Mouse (Mus musculus) hindlimb bud, embryonic 11.5 days (tissue): ENCODE measurements around the gene 1110008P14Rik.

Source experiments
- DNase-seq: peaks from one replicate; pipeline ENCODE4 v3.0.0-alpha.2; 2012; ENCODE audit warnings: low read depth, low spot score; ENCODE audit errors: extremely low spot score

Gene 1110008P14Rik

DNA sequence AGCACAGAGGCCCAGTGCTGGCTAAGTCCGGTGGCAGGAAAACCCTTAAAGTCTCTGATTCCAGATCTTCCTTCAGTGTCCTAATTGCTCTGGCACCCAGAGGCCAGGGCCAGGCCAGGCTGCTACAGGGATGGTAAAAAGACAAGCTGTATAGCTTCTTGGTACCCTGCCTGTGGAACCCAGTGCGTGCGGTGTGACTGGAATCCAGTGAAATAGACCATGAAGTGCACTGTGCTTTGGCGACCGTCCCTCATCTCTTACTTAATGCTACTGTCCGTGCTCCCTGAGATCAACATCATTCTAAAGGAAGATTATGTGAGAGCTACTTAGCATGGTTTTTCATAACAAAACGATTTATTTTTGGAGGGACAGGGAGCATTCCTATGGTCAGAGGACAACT, 29.7 kb upstream of the 1110008P14Rik start:
- no peak for DNase-seq

DNA sequence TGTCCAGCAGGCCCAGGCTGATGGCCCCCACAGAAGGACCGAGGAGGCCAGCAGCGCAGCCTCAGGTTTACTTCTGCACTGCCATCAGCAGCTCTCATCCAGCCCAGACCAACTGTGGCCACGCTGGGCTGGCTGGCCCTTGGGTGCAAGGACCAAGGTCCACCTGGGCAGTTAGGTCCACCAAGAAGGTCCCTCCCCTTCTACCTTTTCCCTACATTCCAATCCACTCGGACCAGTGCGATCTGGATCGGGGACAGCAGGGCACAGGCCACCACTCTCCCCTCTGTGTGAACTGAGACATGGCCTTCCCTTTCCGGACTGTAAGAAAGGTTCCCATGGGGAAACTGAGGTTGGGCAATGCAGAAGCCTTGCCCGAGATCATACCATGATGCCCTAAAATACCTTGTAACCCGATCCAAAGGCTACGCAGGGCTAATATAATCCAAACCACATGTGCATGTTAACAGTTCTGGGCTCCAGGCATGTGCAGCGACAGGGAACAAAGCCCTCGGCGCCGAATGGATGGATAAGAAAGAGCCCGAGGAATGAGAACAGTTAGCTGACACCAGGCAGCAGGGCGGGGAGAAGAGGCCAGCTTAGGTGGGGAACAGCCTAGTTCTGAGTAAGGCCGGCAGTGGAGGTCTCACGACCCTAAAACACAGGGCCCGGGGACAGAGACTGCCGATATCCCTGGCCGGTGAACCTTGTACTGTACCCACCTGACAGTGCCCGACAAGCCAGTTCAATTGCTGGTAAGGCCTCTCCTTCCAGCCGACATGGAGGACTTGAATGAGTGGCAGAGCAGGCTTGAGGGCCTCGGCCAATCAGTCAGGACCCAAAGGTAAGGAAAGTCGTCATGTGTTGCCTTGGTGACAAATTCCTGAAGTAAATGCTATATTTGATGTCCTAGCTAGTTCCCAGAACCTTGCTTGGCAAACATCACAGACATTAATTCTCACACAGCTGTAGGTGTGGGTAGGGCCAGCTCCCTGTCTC, 27.0 kb upstream of the 1110008P14Rik start:
- DNase-seq = no peak

DNA sequence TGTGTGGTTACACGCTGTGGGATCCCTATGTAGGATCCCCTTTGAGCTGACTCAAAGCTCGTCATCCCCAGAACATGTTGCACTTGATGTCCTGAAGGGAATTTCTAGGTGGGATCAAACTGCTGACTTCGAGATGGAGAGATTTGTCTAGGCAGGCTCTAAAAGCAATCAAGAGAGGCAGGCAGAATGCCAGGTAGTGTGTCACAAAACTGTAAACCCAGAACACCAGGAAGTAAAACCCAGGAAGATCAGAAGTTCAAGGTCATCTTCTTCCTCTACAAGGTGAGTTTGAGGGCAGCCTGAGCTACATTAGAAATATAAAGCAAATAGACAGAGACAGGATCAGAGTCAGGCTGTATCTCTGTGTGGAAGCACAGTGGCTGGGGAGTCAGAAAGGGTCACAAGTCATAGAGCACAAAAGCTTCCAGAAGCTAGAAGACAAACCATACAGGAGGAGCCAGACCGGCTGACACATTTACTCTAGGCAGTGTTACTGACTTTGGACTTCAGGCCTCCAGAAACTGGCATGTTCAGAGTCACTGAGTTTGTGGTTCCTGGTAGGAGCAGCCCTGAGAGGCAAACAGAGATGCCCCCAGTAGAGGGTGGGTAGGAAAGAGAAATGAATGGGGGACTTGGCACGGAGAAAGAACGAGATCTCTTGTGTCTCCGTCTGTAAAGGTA, 25.5 kb upstream of the 1110008P14Rik start:
- no peak for DNase-seq

DNA sequence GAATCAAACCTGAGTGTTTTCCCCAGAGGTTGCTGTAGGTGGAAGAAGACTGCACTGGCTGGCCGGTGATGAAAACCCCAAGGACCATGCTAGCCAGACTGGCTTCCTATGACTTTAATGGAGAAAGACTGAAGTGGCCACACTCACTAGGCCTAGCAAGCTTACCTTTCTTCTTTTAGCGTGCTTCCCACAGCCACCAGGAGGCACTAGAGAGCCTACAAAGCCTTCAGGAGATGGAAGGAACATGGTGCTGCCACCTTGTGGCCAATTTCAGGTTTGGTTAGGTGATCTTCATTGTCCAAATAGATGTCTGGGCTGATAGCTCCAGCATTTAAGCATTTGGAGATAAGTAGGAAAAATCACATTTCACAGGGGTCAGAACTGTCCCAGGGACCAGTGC, 22.9 kb upstream of the 1110008P14Rik start:
- peak; percentile 100 for DNase-seq

DNA sequence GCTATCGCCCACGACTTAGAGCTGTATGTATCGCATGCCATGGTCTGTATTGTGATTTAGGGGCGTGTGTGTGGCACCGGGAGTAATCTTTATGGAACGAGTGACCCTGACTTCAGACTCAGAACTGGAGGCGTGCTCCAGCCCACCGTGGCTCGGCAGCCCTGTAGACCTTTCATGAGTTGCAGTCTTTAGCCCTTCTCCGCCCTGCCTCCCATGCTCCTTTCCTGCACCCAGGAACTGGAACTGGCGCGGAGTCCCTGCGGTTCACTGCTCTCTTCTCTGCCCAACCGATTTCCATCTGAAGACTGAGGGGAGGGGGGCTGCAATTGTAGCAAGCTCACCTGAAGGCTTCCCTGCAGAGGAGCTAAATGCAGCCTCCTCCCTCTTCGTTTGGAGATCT, 15.0 kb upstream of the 1110008P14Rik start:
- DNase-seq = no peak

DNA sequence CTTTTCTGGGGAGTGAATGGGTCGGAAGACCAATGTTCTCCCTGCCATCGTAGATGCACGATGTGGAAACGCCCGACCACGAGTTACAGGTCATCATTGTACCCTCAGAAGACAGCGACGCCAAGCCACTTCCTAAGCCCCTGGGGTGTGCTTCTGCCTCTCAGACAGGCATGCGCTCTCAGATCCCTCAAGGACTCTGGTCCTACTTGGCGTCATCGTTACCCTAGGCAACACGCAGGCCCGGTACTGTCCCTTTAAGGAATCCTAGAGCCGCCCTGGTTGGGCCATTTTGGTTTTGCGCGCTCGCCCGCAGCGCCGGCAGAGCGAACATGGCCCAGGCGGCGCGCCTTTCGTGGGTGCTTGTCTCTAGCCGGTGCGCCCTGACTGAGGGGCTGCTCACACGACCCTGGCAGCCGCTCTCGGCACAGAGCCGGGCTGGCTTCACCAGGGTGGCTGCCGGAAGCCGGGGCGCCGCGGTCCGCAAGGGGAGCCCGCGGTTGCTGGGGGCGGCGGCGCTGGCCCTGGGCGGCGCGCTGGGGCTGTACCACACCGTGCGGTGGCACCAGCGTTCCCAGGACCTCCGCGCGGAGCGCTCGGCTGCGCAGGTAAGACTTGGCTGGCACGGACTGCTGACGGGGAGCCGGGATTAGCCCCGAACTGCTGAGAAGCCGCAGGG, 14.3 kb upstream of the 1110008P14Rik start:
- DNase-seq = peak; percentile 78

DNA sequence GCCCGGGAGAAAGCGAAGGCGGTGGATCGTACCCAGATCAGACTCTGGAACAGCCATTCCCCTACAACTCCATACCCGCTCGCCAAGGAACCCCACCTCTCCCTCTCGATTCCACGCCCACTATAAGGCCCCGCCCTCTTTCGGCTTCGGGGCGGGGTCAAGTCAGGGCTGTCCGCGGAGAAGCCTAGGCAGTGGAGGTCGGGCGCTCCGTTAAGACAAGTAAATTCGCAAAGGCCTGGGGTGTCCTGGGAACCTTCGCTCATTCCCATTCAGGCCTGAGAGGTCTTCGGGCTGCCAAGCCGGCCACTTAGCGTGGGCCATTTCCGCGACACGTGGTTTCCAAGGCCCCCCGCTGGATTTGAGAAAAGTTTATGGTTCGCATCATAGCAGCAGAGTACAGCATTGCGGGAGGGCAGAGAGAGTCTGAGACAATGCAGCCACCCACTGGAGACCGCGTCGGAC, 13.8 kb upstream of the 1110008P14Rik start, which contains the start of gene Ptges2:
Gene Ptges2, plus strand, starts transcription at position 413 of the 462 bp plus-strand sequence.
- DNase-seq = peak; percentile 75

DNA sequence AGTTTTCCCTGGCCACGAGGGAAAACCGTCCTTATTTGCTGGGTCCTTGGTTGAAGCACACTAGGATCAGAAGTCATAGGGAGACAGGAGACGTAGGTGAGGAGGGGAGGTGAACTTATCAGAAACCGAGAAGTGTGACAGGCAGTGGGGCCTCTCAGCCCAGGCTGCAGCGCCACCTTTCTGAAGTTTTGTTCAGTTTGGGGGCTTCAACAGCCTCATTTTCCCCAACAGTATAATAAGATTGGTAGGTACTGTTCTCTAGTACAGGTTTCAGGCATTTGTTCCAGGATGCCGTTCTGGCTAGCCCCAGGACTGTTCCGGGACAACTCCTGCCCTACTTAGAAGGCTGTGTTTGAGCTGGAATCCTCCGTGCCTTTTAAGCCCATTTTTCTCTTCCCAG, 13.2 kb upstream of the 1110008P14Rik start:
- DNase-seq = no peak

DNA sequence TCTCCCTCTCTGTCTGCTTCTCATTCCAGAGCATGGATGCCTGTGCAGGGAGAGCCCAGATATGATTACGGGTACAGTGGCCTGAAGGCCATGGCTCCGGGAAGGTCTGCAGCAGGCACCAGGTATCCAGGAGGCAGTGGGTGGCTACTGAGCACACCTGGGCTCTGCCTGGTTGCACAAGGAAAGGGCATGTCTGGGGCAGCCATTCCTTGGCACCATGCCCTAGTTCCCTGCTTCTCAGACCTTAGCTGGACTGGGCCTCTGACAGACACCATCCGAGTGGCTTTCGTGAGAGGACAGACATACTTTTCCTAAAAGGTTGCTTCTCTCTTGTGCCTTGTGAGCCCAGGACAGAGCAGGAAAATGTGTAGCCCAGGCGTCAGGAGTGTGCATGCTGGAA, 10.3 kb upstream of the 1110008P14Rik start:
- DNase-seq = no peak

DNA sequence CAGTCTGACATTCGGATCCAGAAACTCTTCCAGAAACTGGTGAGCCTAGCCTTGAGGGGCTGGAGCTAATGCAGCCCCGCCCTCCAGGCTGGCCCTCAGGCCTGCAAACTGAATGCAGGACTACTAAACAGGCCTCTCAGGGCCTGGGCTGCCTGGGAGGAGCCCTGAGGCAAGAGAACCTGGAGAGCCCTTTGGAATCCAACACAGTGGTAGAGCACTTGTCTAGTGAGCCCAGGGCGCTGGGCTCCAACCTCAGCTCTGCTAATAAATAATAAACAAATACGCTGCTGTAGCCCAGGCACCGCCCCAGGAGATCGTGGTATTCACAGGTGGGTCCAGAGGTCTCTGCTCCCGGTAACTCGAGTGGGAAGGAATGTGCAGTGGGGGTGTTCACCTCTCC, 9.1 kb upstream of the 1110008P14Rik start:
- DNase-seq = no peak

DNA sequence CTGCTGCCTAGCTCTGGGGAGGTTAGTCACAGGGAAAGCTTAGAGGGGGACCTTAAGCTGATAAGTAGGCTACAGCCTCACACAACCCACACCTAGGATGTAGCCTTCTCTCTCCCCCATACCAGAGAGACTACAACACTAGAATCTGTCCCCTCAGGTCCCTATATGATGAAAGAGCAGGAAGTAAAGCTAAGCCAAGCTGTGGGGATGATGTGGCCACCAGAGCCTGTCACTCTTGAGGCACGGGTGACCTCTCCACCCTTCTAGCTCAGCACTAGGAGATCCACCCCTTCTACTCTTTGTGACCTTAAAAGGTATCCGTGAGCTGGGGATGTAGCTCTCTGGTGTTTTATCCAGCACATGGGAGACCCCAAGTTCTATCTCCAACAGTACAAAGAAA, 7.4 kb upstream of the 1110008P14Rik start:
- DNase-seq = no peak

DNA sequence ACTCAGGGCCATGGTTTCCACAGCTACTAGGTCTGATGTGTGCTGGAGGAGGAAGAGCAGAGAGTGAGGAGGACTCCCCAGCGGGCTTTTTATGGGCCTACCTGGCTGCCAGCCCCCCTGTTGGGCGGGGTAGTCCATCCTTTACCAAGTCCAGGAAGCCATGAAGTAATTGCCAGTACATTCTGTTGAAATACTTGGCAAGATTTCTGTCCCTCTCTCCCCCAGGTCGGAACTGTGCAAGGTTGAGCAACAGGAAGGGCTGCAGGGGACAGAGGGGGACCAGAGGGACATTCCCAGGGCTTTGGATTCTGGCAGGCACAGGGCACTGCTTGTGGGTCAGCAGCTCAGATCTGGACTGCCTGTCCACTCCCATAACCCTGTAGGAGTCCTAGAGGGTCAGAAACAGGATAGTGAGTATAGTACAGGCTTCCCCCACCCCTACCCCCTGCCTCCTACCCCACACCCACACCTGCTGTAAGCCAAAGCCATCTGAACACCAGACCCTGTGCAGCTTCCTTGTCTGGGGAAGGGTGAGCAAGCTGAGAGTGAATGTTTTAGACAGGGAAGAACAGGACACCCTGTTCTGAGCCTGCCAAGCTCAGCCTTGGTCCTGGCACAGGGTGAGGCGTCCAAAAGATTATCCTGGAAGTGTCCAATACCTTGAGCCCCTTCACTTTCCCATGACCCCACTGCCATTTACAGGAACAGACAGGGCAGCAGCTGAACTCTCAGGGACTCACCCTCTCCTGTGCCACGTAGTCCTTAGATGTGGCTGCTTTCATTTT, 6.2 kb upstream of the 1110008P14Rik start, which contains the start of gene Lcn2:
Gene Lcn2, minus strand, starts transcription at position 547 of the 785 bp plus-strand sequence.
- DNase-seq = no peak

DNA sequence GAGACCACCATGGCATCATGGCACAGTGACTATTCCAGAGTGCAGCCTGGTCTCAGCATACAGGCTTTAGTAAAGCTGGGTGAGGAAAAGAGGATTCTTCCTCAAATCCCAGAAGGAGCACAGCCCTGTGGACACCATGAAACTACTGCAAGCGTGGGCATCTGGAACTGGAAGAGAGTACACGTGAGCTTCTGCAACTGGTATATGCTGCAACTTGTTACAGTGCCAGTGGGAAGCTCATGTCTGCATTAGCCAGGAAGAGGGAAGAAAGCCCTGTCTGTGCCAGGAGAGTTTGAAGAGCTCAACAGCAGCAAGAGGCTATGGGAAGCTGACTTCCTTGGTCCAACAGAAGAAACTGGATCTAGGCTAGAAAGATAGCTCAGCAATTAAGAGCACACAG, 951 bp upstream of the 1110008P14Rik start:
- DNase-seq = no peak

DNA sequence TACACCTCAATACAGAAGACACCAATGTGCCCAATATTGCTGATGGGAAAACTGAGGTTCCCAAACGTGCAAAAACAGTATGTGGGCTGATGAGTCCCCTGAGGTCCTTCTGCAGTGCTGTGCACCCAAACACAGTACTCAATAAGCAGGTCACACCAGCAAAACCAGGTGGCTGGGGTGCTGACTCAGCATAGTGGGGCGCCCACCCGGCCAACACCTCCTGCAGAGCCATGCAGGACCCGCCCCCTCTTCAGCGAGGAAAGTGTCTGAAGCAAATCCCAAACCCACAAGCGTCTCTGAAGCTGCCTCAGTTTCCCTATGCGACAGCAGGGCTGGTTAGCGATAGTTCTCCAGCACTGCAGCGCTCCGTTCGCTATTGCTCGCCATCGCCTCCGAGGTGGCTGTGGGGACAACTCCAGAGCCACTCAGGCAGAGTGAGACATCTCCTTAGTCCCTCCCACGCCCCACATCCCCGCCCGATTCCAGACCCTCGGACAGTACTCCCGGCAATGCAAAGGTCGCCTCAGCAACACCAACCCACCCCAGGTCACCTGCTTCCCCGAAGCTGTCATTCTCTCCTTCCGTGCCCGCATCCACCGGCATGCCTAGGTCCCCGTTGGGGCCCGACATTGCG, 480 bp downstream of the 1110008P14Rik start:
- no peak for DNase-seq

DNA sequence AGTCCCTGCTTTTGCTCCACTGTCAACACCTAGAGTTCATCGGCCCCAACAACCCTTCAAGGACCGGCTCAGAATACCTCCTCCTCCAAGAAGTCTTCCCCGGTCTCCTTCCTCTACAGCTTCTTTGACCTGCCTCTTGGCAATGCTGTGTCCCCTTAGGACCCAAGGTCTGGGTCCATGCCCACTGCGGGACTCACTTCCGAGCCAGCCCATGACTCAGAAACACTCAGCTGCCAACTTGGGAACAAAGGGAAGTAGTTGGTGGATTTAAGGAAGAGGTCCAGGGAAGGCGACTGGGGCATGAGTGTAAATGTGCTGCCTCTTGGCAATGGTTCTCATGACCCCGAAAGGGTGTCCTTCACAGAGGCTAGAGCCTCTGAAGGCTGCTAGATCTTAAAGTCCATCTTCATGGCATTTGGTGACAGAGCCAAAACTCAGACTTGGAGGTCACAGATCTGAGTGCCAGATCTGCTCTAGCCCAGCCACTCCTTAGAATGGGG, 1.7 kb downstream of the 1110008P14Rik start:
- DNase-seq = no peak

DNA sequence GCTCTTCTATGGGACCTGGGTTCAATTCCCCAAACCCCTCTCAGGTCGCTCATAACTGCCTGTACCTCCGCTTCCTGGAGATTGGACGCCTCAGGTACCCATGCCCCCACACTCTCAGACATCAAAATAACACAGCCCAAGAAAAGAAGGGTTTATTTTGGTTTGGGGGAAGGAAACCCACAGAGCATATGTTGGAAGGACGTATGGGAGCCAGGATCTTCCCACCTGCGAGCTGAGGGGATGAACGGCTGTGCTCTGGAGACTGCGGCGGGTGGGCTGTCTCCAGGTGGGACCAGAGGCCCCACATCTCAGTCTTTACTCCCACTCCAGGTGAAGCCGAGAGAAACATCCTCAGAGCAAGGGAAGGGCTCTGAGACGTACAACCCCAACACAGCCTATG, 4.8 kb downstream of the 1110008P14Rik start:
- DNase-seq = no peak

DNA sequence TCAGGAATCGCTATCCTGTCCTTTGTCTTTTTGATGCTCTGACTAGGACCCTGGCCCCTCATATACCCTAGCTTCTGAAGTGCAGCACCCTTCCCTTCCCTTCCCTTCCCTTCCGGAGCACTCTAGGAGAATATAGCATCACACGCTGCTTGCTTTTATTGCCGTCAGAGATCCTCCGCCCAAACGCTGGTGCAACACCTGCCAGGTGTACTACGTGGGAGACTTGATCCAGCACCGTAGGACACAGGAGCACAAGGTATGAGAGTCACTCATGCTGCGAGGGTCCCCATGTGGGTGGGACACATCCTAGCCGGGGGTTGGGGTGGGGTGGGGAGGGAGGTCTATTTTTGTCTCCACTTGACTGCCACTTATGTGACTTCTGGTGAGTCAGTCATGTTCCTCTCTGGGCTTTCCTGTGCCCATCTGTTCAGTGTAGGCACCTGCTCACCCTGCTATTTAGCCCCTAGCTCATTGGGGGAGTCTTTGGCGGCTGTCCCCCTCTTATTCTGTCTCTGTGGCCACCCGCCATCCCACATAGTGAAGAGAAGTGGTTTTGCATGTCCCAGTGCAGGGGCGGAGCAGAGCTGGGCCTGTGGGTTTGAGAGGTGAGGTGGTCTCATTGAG, 6.3 kb downstream of the 1110008P14Rik start:
- no peak for DNase-seq

DNA sequence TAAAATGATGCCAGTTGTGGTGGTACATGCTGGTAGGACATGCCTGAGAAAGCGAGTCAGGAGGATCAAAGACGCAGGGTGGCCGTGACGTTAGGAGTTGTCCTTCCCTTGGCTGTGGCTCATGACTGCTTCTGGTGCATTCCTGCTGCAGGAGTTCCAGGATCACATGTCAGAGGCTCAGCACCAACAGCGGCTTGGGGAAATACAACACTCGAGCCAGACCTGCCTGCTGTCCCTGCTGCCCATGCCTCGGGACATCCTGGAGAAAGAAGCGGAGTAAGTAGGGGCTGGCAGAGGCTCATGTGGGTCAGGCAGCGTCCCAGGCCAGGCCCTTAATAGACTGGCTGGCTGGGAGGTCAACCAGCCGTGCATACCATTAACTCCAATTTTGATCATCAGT, 7.5 kb downstream of the 1110008P14Rik start:
- DNase-seq = no peak

DNA sequence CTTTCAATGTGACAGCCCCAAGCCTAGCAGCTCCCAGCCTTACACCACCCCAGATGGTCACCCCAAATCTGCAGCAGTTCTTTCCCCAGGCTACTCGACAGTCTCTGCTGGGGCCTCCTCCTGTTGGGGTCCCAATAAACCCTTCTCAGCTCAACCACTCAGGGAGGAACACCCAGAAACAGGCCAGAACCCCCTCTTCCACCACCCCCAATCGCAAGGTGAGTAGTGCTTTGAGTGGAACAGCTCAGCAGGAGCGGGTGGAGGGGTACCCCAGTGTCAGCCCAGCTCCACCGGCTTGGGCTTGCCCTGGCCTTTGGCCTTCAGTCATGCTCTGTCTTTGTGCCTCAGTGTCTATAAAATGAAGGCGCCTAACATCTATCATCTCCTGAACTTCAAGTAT, 14.4 kb downstream of the 1110008P14Rik start:
- DNase-seq = no peak
